Mouse (Mus musculus) fat pad, adult 2 months (tissue): ENCODE measurements at regions not wholly inside any gene's neighbourhood (a gene's known extent, or its start where the extent isn't known, plus 50 kb on each side); places are given as distances from the start of the nearest gene placed in this dataset.
A peak's percentile ranks its signal among the peaks of the same experiment; 100 is the strongest.

ENCODE experiments used
- DNase-seq: peaks from one replicate; pipeline ENCODE4 v3.0.0-alpha.2; 2011; ENCODE audit warnings: low read depth, low spot score; ENCODE audit errors: extremely low read depth

DNA sequence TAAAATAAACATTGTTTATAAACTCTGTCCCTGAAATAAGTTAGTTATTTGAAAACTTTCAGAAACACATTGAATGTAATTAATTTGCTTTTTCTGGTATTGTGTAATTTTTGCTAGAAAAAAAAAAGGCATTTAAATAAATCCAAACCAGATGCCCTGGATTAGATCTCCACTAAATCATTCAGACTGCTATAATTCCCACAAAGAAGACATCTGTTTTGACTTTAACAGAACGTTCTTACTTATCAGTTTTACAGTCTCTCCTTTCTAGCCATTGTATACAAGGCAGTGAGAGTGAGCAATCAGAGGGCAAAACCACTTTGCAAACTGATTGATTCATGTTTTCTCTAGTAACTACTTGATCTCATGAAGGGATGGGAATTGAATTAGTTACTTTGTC lies 478.8 kb downstream of the Slitrk6 start:
- no peak for DNase-seq

DNA sequence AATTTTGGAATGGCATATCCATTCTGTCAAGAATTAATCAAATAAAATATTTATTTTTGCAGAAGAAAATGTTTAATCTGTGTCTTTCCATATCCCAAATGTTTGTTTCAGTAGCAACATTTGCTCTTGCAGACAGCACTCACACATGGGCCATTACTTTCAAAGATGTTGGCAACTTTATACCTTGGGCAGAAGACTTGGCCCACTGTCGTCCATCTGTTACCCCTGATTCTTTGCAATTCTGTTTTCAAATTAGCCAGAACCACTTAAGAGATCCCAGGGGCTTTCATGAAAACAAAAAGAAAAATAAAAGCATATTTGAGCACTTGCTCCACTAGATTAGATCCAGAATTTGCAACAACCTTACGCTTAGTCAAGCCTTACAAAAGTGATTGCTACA lies 483.7 kb downstream of the Slitrk6 start:
- DNase-seq: no peak

DNA sequence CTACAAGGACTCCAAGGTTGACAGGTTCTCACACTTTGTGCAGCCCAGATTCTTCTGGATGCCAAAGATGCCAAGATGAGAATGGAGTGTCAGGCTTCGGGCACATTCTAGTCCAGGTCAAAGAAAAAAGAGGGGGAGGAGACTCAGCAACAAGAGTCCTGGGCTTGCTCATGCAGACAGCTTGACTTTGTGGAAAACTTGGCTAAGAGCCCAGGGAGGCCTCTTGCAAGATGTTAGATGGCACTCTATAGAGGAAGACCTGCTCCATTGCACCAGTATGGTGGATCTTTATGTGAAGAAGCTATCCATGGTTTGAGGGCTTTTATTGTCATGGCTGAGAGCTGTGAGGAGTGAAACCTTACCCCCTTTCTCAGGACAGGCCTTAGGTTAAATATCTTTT lies 510.5 kb downstream of the Slitrk6 start:
- peak; percentile 26 for DNase-seq

GRCm38 (mm10) chr14:110243549-110243948 lies 511.4 kb downstream of the Slitrk6 start:
- DNase-seq: peak; percentile 57

DNA sequence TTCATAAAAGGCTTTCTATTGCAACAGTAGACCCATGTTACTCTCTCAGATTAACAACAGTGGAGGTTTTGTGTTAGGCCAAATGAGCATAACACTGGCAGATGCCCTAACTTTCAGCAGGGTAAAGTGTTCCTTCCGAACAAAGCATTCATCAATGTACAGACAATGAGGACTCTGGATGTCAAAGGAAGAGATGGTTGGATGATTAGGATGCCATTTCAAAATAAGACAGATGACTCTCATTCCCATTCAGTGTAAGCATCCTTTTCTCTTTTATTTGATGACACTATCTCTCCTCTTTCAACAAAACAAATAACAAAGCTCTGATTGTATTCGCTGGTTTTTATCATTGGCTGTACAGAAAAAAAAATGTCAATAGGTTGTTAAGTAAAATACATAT lies 516.1 kb downstream of the Slitrk6 start:
- no peak for DNase-seq

DNA sequence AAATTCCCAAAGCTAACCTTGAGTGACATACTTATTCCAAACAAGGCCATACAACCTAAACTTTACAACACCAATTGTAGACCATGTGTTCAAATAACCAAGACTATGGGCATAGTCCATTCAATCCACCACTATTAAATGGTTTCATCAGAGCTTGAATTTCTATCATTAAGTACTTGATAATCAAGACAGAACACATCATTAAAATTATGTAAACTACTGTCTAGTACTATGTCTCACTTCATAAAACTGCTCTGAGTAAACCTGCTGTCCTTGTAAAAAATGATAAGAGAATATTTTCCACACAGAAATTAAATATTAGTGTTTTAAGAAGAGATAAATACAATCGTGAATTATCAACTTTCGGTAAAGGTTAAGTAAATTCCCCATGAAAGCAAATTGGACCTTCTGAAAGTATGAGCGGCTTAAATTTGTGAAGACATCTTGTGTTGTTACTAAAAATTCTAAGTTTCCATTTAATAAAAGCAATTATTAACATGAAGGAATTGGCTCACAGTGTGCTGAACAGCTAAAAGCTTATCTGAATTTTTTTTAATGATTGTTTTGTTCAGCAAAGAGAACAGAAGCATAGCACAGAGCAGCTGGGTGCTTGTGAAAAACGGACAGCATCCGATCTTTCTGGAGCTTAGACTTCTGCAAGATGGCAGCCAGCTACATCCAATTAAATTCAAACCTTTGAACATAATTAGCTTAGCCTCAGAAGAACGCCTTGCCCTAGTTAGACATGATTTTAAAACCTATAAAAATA lies 530.1 kb downstream of the Slitrk6 start:
- DNase-seq: no peak

DNA sequence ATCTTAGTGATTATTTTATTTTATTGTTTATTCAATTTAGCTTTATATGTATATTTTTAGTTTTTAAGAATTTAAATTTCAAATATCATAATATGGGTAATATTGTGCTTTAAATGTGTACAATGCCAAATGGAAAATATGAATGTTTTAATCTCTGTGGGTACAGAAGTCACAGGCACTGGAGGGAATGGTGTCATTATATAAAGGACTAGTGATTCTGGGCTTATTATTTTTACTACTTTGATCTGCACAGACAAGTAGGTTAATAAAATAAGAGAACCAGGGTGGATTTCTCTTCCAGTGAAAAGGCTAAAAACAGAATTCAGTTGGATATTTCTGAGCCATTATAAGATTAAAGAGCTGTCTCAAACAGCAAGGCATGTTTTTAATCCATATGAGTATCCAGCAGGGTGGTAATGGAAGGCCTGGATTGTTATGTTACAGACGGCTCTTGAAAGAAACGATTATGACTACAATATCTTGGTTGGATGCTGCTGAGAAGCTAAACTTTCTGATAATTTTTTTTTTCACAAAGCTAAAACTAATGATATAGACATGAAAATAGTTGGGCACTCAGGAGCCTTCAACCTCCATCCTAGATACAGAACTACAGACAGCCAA lies 563.9 kb downstream of the Slitrk6 start:
- no peak for DNase-seq

DNA sequence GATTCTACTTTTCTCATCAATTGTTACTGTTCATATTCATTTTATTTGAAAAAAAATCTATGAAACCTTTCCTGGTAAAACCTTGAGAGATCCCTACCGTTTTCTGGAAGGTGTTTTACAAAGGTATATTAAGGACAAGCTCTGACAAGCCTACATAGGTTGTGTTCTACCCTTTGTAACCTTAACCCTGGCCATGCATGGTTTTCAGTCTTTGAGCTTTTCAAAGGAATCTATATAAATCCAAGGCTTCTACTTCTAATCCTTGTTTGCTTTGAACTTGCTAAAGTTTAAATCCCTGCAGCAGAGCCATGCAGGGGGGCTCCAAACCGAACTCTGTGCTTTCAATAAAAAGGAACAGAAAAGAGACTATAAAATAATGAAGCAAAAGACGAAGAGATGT lies 564.5 kb downstream of the Slitrk6 start:
- no peak for DNase-seq

DNA sequence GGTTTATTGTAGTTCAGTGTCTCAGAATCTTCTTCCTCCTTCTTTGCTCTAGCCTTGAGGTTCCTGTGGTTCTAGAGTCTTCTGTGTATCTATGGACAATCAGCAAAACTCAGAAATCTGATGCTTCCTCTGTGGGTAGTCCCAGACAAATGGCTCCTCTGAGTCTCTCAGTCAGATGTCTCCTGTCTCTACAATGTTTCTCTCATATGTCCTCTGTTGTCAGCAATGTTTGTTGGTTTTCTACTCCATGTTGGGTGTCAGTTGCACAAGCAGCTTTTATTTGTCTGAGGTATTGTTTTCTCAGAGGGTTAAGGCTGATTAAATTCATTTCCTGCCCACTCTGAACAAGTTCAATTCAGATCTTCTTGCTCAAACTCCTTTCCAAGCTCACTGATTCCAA lies 575.8 kb downstream of the Slitrk6 start:
- no peak for DNase-seq

DNA sequence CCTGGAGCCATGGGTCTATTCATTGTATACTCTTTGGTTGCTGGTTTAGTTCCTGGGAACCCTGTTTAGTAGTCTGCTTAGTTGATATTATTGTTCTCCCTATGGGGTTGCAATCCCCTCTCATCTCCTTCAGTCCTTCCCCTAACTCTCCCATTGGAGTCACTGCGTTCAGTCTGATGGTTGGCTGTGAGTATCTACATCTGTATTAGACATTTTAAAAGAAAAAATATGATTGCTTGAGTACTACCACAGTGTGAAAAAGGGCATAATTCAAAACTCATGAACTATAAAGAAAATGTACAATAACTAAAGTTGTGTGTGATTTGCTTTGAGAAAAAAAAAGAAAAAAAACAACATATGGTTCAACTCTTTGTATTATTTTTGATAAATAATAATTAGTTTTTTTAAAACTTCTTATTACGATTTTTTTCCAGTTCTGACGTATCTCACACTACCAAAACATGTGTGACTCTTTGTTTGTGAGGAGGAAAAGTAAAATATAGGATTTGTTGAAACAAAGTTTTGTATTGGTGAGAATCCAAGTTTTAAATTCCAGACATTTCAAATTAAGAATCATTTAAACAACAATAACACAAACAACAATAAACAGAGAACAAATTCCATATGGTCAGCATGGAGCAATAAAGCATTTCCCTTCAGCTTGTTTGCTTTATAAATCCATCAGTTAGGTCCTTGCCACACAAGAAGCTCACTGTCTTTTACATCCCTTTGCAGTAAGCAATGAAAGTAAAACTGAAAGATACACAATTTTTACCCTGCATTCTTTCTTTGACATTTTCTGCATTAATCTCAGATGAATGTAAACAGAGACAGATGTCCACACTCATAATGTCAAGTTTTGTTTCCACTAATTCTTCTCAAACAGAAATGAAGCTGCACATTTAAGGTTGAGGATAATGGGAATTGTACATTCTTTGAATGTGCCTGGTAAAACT lies 583.5 kb downstream of the Slitrk6 start:
- DNase-seq: no peak

DNA sequence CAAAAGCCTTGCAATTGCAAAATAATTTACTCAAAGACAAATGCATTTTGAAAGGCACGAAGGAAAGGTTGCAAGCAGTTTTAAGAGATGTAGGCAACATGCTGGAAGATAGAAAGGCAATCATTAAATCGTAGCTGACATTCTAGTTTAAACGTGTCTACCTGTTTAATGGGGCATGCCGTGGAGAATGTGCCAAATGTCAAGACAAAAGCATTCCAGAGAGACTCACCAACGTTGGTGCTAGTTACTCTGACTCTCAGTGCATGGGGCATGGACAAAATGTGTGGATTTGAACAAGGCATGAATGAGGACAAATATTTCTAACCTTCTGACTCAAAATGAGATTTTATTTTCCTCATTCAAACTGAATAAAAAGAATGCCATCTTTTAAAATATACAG lies 586.3 kb downstream of the Slitrk6 start:
- no peak for DNase-seq

DNA sequence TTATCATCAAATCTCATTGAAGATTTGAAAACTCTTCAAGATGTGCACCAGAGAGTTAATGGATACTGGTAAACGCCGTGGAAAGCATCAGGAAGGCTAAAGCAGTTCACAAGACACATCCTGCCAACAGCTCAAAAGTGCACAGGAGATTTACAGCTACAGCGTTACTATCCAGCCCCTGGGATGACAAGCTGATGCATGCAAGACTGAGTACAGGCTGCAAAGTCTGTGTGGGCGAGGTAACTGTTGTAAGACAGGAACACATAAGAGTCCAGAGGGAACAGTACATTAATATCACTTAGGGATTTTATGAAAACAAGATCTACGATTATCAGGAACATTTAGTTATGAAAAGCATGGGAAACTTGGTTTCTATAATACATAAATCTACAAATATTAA lies 626.7 kb downstream of the Slitrk6 start:
- peak; percentile 42 for DNase-seq

DNA sequence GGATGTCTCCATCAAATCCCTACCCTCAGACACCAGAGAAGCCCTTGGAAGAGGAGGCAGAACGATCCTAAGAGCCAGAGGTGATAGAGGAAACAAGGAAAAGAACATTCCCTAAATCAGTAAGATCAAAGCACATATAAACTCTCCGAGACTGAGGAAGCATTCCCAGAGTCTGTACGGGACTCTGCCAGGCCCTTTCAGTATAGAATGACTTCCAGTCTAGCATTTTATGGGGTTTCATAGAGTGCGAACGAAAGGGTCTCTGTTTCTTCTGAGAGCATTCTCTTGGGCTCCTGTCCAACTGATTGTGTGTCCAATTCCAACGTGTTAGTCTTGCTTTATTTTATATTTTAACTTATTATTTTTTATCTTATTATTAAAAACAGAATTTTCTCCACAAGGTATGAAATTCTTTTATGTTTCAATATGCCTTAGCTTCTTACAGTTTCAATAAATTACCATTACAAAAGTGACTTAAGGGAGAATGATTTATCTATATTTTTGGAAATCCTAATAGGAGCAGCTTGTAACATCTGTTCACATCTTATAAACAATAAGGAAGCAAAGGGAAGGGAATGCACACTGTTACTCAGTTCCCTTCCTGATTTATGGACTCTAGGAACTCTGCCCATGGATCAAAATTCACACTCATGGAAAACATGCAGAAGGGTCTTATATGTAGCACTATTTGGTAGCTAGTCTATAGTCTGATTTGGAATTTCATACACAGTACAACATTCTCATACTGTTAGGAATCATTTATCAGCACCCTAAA lies 628.8 kb downstream of the Slitrk6 start:
- DNase-seq: no peak

DNA sequence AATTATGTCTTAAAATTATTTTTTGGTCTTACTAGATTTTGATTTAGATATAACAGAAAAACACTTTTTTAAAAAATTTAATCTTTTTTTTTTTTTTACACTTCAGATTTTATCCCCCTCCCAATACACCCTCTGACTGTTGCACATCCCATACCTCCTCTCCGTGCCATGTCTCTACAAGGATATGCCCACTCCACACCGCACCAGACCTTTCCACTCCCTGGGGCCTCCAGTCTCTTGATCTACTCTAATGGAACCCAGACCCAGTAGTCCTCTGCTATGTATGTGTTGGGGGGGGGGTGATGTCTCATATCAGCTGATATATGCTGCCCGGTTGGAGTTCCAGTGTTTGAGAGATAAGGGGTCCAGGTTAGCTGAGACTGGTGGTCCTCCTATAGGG lies 632.2 kb downstream of the Slitrk6 start:
- DNase-seq: no peak

GRCm38 (mm10) chr14:110115578-110115977 lies 639.4 kb downstream of the Slitrk6 start:
- DNase-seq: no peak

- no peak for DNase-seq
Observed at GRCm38 (mm10) chr14:110100852-110101251, 654.1 kb downstream of the Slitrk6 start.

- DNase-seq: no peak
Observed at GRCm38 (mm10) chr14:110078351-110078750, 676.6 kb downstream of the Slitrk6 start.

DNA sequence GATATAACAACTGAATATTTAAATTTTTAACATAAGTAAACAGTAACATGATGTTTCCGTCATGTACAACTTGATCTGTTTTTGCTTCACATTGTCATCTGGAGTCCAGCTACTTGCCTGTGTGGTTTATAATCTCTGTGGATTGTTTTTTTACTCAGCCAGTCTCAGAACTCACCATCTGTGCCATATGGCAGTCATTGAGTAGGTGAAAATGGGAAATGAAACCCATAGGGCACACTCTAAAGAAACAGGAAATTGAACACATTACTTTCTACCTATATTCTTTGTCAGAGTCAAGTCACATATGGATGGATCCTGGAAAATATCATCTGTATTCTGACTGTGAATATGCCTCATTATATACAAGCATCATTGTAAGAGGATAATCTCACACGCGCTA lies 707.2 kb downstream of the Slitrk6 start:
- DNase-seq: no peak

GRCm38 (mm10) chr14:110043211-110043610 lies 711.7 kb downstream of the Slitrk6 start:
- no peak for DNase-seq

GRCm38 (mm10) chr14:110021812-110022211 lies 733.1 kb downstream of the Slitrk6 start:
- DNase-seq: peak; percentile 11

DNA sequence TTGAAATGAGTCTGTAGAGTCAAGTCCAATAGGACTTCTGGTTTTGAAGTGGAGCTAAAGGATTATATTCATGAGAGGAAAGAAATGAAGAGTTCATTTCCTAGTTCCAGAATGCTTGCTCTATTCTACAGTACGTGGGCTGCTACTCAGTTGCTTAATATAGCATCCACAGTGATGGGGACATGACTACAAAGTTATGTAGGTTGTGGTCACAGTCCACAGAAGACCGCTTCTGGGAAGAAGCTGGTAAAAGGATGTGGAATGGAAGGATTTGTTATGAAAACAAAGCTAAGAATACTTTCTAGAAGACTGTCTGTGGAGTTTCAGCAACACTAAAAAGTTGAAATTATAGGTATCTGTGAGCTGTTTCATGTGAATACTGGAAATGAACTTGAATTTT lies 739.8 kb downstream of the Slitrk6 start:
- DNase-seq: no peak
